Mouse (Mus musculus) cortical plate, adult 2 months (tissue): ENCODE measurements around the gene Olfr520.
"Not testable (repeated sequence)": the region's sequence is repeated elsewhere in the genome, so short reads cannot be mapped to it uniquely, and the experiment has no call there.

ENCODE experiments used
- CTCF ChIP-seq: fragments of 200-500 bp; IDR thresholded peaks from 2 replicates; pipeline ENCODE4 v1.5.1; 2011; ENCODE audit warnings: mild to moderate bottlenecking, control low read depth, low read length; ENCODE audit not compliant: insufficient read depth; ENCODE audit errors: extremely low read depth
- POLR2A ChIP-seq: fragments of 200-500 bp; IDR thresholded peaks from 2 replicates; pipeline ENCODE4 v1.6.1; 2011; ENCODE audit warnings: mild to moderate bottlenecking, low read length, control low read depth; ENCODE audit not compliant: insufficient read depth; ENCODE audit errors: extremely low read depth

DNA sequence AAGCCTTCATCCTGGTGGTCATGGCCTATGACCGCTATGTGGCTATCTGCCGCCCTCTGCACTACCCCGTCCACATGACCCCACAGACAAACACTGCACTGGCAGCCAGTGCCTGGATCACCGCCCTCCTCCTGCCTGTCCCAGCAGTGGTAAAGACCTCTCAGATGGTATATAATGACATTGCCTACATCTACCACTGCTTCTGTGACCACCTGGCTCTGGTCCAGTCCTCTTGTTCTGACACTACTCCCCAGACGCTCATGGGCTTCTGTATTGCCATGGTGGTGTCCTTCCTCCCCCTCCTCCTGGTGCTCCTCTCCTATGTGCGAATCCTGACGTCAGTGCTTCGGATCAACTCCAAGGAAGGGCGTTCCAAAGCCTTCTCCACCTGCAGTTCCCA lies 5.4 kb downstream of the Olfr520 start:
- not testable (repeated sequence) for TF ChIP-seq CTCF, POLR2A
